Mouse (Mus musculus): Measurements from ENCODE around the gene Fdps. TPM values are rescaled to one million over a fixed set of nuclear protein-coding genes. Genes with fewer than 3 reads are reported as not detected.

Fdps gene
- polyA plus RNA-seq, 1 experiment from 2014 or later = 138 TPM

DNA sequence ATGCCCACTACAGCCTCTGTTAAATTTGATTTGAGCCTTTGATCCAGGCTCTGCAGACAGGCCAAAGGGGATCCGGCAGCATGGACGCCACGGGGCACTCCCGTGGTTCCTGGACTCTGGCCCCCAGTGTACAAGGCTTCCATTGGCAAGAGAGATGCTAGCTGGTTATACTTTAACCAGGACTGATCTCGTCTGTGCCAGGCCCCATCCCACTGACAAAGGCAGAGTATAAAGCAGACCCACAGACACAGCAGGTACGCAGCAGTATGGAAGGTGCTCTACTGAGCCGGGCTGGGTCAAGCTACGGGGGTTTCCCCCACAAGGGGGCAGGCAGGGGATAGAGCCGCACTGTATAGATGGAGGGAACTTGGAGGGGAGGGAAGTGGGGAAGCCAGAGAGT is 34.6 kb upstream of the Fdps start:
- H3K4me1 ChIP-seq (replicated peaks; ENCODE audit: control insufficient read depth, insufficient read depth, low read length) = peaks cover 6% of the 10 kb centered on the region; the same call in 1 of the 2 replicates
- H3K27me3 ChIP-seq (replicated peaks; ENCODE audit: control insufficient read depth, insufficient read depth, low read length) = no peaks in the 10 kb centered on the region
- H3K9ac ChIP-seq (ENCODE audit: low read depth, low read length) = no peak overlapping the region
- 13% methylated on average over 9 of the region's 9 CpGs for WGBS
- no peaks in the 10 kb centered on the region for H3K9me3 ChIP-seq (ENCODE audit: control insufficient read depth)
- peak; percentile 69 for TF ChIP-seq CTCF (IDR thresholded peaks at IDR 0.05; ENCODE audit: low read depth)
- H3K36me3 ChIP-seq (ENCODE audit: control insufficient read depth, insufficient read depth) = peaks cover 2% of the 10 kb centered on the region; the same call in 1 of the 2 replicates
- peak overlapping the region; percentile 60 for H3K27ac ChIP-seq (ENCODE audit: low read depth, low read length)
- ATAC-seq = peak; percentile 88
- peak overlapping the region; percentile 68 for H3K4me2 ChIP-seq (replicated peaks; ENCODE audit: low read depth)
- peak overlapping the region; percentile 45 for H3K4me3 ChIP-seq (ENCODE audit: low read depth, low read length)

DNA sequence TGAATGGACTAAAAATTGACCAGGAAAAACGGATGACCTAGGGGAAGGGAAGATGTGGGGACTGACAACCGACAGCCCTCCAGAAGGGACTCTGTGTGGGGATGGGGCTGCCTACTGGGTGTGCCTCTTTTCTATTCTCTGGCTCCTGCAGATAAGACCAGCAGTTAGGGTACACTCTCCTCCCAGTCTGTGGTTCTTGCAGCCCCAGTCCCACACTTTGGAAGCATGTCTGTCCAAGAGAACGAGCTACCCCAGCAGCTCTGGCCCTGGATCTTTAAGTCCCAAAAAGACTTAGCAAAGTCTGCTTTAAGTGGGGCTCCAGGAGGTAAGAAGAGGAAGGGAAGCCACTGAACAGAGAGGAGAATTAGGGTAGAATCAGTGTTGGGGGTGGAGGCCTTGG is 34.2 kb upstream of the Fdps start, which contains the start of gene Pklr:
Pklr (plus strand) TSS at position 185 of the 400 bp plus-strand sequence.
- Histone ChIP-seq H3K9me3 (ENCODE audit: control insufficient read depth) (no peaks in the 10 kb centered on the region), H3K4me1 (replicated peaks; ENCODE audit: control insufficient read depth, insufficient read depth, low read length) (peaks cover 6% of the 10 kb centered on the region; the same call in 1 of the 2 replicates), H3K27me3 (replicated peaks; ENCODE audit: control insufficient read depth, insufficient read depth, low read length) (no peaks in the 10 kb centered on the region), H3K36me3 (ENCODE audit: control insufficient read depth, insufficient read depth) (no peaks in the 10 kb centered on the region), H3K27ac (ENCODE audit: low read depth, low read length) (peak within 1 kb of the TSS; percentile 60), H3K9ac (ENCODE audit: low read depth, low read length) (peak within 1 kb of the TSS; percentile 40; the same call in 1 of the 2 replicates), H3K4me2 (replicated peaks; ENCODE audit: low read depth) (peak within 1 kb of the TSS; percentile 68), H3K4me3 (ENCODE audit: low read depth, low read length) (peak within 1 kb of the TSS; percentile 45)
- no peak for ATAC-seq
- no peak for TF ChIP-seq CTCF (IDR thresholded peaks at IDR 0.05; ENCODE audit: low read depth)
- 35% methylated on average over 3 of the region's 3 CpGs for WGBS

DNA sequence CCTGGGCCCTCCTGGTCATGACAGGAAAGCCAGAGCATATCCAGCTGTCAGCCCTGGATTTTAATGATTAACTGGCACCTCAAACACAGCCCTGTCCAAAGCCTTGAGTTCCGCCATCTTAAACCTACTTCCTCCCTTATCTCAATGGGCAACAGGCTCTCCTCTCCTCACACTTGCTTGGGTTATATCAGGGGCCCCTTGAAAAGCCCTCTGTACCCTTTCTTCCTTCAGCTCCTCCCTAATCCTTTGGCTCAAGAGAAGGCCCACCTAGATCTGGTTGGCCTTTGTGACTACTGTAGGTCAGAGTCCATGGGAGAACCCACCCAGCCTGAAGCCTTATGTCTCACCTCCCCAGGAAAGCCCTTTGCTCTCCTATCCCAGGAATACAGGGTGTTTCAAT is 32.0 kb upstream of the Fdps start:
- Histone ChIP-seq H3K9ac (ENCODE audit: low read depth, low read length) (no peak overlapping the region), H3K27me3 (replicated peaks; ENCODE audit: control insufficient read depth, insufficient read depth, low read length) (no peaks in the 10 kb centered on the region), H3K9me3 (ENCODE audit: control insufficient read depth) (no peaks in the 10 kb centered on the region), H3K27ac (ENCODE audit: low read depth, low read length) (peak overlapping the region; percentile 78), H3K4me2 (replicated peaks; ENCODE audit: low read depth) (peak overlapping the region; percentile 70; the same call in 1 of the 2 replicates), H3K36me3 (ENCODE audit: control insufficient read depth, insufficient read depth) (no peaks in the 10 kb centered on the region), H3K4me3 (ENCODE audit: low read depth, low read length) (no peak overlapping the region), H3K4me1 (replicated peaks; ENCODE audit: control insufficient read depth, insufficient read depth, low read length) (peaks cover 6% of the 10 kb centered on the region; the same call in 1 of the 2 replicates)
- WGBS = 38% methylated on average over 1 of the region's 1 CpGs
- no peak for TF ChIP-seq CTCF (IDR thresholded peaks at IDR 0.05; ENCODE audit: low read depth)
- ATAC-seq = peak; percentile 57

DNA sequence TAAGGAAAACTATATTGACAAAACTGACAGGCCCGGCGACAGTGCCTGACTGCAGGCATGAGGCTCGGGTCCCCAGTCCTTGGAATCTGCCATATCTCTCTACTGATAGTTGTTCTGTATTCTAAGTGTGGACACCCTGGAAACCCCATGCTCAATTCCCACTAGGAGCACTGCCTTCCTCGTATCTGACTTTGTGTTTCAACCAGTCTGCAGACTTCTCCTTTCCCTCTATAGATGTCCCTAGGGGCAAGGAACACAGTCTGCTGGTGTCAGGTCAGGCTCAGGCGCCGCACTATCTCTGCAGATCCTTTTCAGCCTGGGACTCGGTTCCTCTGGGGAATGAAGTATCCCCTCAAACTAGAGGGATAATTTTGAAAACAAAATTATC is 31.3 kb upstream of the Fdps start:
- no peak for ATAC-seq
- H3K9ac ChIP-seq (ENCODE audit: low read depth, low read length) = no peak overlapping the region

DNA sequence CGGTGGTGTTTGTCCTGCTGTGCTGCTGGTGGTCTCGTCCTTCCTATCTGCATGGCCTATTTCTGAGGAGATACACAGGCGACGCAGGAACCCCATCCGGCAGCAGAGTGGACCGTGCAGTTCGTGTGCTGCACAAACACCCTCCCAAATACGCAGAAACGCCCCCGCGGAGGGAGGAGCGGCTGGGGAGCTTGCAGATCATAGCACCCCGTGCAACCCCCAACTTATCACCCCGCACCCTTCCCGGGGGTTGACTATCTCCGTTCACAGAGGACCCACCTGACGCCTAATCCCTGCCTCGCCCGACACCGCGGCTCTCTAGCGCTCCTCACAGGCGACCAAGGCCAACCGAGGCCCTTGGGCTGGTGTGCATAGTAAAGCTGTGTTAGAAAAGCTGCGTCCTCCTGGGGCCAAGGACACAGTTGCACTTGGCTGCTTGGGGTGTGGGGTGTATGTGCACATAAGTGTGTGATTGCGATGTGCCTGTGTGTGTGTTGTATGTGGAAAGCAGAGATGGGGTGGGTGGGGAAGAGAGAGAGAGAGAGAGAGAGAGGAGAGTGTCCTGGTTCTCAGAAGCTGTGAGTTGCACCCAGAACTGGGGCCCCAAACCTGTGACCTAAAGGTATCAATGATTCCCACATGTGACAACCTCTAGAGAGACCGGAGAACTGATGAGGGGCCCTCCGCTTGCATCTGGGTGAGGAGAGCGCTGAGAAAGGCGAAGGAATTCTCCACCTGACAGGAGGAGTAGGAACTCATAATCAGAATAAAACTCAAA is 30.7 kb upstream of the Fdps start:
- ATAC-seq = no peak
- Histone ChIP-seq H3K9ac (ENCODE audit: low read depth, low read length) (peak overlapping the region; percentile 40; the same call in 1 of the 2 replicates), H3K4me3 (ENCODE audit: low read depth, low read length) (peak overlapping the region; percentile 31), H3K27me3 (replicated peaks; ENCODE audit: control insufficient read depth, insufficient read depth, low read length) (no peaks in the 10 kb centered on the region), H3K4me1 (replicated peaks; ENCODE audit: control insufficient read depth, insufficient read depth, low read length) (peaks cover 3% of the 10 kb centered on the region; the same call in 1 of the 2 replicates), H3K36me3 (ENCODE audit: control insufficient read depth, insufficient read depth) (no peaks in the 10 kb centered on the region), H3K4me2 (replicated peaks; ENCODE audit: low read depth) (peak overlapping the region; percentile 70), H3K9me3 (ENCODE audit: control insufficient read depth) (no peaks in the 10 kb centered on the region), H3K27ac (ENCODE audit: low read depth, low read length) (peak overlapping the region; percentile 78)
- peak; percentile 77 for TF ChIP-seq CTCF (IDR thresholded peaks at IDR 0.05; ENCODE audit: low read depth)
- 14% methylated on average over 29 of the region's 30 CpGs for WGBS

More for the DNA sequence above, 31.3 kb upstream of the Fdps start:
- no peaks in the 10 kb centered on the region for H3K36me3 ChIP-seq (ENCODE audit: control insufficient read depth, insufficient read depth)
- H3K4me1 ChIP-seq (replicated peaks; ENCODE audit: control insufficient read depth, insufficient read depth, low read length) = peaks cover 3% of the 10 kb centered on the region; the same call in 1 of the 2 replicates
- H3K4me3 ChIP-seq (ENCODE audit: low read depth, low read length) = no peak overlapping the region
- 47% methylated on average over 7 of the region's 7 CpGs for WGBS
- H3K4me2 ChIP-seq (replicated peaks; ENCODE audit: low read depth) = peak overlapping the region; percentile 70; the same call in 1 of the 2 replicates
- H3K27me3 ChIP-seq (replicated peaks; ENCODE audit: control insufficient read depth, insufficient read depth, low read length) = no peaks in the 10 kb centered on the region
- TF ChIP-seq CTCF (IDR thresholded peaks at IDR 0.05; ENCODE audit: low read depth) = no peak
- H3K27ac ChIP-seq (ENCODE audit: low read depth, low read length) = peak overlapping the region; percentile 78
- no peaks in the 10 kb centered on the region for H3K9me3 ChIP-seq (ENCODE audit: control insufficient read depth)

DNA sequence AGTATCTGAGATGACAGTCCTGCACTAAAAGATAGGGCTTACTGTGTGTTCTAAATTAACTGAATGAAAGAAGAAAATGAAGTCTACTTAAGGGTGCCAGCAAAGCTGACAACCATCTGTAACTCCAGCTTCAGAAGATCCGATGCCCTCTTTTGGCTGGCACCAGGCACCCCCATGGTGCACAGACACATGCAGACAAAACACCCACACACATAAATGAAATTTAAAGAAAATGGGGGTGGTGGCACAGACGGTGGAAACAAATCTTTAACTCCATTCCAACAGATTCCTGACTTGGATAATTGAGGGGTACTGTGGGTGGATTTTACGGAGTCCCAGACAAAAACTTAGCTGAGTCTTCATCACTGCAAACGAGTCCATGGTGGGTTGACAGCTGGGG is 30.1 kb upstream of the Fdps start:
- Histone ChIP-seq H3K4me2 (replicated peaks; ENCODE audit: low read depth) (peak overlapping the region; percentile 70), H3K9me3 (ENCODE audit: control insufficient read depth) (no peaks in the 10 kb centered on the region), H3K27ac (ENCODE audit: low read depth, low read length) (no peak overlapping the region), H3K9ac (ENCODE audit: low read depth, low read length) (no peak overlapping the region), H3K36me3 (ENCODE audit: control insufficient read depth, insufficient read depth) (no peaks in the 10 kb centered on the region), H3K4me1 (replicated peaks; ENCODE audit: control insufficient read depth, insufficient read depth, low read length) (peaks cover 3% of the 10 kb centered on the region; the same call in 1 of the 2 replicates), H3K27me3 (replicated peaks; ENCODE audit: control insufficient read depth, insufficient read depth, low read length) (no peaks in the 10 kb centered on the region), H3K4me3 (ENCODE audit: low read depth, low read length) (no peak overlapping the region)
- no peak for TF ChIP-seq CTCF (IDR thresholded peaks at IDR 0.05; ENCODE audit: low read depth)
- WGBS = 60% methylated on average over 4 of the region's 4 CpGs
- ATAC-seq = no peak
